Mouse (Mus musculus) ES-Bruce4 (cell line): ENCODE results near the gene Ticrr.

ENCODE experiments used
- CTCF ChIP-seq: IDR thresholded peaks from one replicate; pipeline ENCODE4 v1.8.1; 2011; ENCODE audit warnings: low read depth, low read length
- EP300 ChIP-seq: IDR thresholded peaks from 2 replicates; pipeline ENCODE4 v1.6.1; 2011; ENCODE audit warnings: low read depth, low read length; ENCODE audit not compliant: insufficient read depth
- POLR2A ChIP-seq: IDR thresholded peaks from one replicate; pipeline ENCODE4 v1.8.1; 2011; ENCODE audit warnings: low read length; ENCODE audit not compliant: insufficient read depth

DNA sequence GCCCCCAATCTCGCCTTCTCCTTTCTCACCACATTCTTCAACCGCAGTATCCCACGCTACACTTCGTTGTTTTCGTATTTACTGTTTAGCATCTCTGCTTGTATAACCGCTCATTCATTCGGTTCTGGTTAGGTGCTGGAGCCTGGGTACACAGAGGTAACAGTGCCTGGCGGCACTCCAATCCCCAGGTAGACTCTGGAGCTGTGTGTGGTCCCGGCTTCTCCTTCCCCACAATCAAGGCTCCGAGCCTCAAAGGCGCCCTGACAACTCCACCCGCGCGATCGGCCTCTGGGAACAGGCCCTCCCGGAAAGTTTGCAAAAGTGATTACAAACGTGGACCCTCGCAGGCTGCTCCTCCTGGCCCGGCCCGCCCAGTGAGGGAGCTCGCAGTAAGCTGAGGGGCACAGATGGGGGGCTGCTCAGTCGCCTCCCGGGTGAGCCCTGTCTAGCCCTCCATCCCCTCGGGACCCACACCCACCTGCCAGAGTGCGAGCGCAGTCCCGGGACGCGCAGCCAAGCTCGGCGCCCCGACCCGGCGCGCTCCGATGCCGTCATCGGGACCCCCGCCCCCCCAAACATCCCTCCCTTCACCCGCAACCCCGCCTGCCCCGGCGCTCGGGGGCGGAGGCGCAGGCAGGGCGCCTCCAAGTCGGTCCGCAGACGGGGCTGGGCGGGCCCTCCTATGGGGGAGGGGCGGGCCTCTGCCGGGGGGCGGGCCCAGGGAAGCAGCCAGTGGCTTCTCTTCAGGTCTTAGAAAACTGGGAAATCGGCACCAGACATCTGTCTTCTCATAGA lies 55.4 kb downstream of the Ticrr start, which contains the start of gene Kif7:
- TF ChIP-seq CTCF (no peak), EP300 (no peak), POLR2A (no peak)
